Mouse (Mus musculus) lung, postnatal 36 days (tissue): ENCODE data around the gene Slc9b1.

Experiments
- DNase-seq: peaks from one replicate; pipeline ENCODE4 v3.0.0; 2022; ENCODE audit warnings: mixed read lengths

Slc9b1 gene

DNA sequence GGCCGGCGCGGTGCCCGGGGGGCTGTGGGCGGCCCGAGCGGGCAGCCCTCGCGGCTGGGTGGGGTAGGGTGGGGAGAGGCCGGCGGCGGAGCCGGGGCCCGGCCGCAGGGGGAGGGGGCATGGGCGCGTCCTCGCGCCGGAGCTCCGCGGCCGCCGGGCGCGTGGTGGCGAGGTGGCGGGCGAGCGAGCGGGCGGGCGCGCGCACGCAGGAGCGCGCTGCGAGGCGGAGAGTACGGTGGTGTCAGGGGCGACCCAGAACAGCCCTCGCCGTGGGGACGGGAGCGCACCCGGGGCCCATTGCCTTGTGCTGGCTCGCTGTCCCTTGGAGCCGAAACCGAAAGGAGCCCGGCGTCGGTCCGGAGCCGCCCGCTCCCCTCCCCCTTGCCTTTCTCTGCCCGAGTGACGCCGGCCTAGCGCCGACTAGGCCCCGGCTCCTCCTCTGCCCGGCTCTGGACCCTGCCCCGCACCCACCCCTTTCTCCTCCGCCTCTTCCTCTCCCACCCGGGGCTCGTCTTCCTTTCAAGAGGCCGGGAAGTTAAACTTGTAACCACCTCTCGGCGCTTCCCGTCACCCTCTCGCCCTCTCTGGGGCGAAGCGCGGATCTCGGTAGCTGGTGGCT is 91.2 kb downstream of the Slc9b1 start:
- DNase-seq = peak; percentile 92

DNA sequence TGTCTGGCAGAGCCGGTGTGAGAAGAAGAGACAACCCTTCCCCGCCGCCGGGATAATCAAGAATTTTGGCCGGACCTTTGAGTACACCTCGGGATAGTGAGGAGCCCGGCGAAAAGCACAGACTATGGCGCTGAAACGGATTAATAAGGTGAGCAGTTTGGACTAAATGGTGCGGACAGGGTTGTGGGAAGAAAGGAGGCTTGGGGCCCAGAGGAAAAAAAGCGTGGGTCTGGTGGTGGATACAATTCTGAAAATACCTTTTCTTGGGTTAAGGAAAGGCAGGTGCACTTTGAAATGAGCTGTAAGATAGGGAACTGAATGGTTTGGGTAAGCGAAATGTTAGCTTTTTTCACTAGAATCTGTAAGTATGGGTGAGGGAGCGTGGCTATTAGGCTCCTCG is 91.8 kb downstream of the Slc9b1 start:
- DNase-seq = no peak

DNA sequence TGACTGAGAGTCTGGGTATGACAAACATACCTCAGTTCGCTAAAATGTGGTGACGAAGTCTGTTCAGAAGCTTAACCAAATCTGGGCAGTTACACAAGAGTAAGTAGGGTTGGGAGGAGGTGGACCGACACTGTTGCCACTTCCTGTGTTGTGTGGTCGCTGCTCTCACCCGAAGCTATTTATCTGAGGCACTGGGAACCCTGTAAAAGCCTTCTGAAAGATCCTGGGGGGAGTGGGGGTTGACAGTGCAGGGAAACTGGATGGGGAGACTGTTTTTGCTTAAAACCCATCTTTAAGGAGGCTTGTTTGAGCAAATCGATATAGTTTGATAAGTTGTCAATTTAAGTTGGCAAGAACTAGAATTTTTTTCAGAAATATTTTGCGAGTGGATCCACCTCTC is 92.4 kb downstream of the Slc9b1 start:
- DNase-seq = peak; percentile 69

DNA sequence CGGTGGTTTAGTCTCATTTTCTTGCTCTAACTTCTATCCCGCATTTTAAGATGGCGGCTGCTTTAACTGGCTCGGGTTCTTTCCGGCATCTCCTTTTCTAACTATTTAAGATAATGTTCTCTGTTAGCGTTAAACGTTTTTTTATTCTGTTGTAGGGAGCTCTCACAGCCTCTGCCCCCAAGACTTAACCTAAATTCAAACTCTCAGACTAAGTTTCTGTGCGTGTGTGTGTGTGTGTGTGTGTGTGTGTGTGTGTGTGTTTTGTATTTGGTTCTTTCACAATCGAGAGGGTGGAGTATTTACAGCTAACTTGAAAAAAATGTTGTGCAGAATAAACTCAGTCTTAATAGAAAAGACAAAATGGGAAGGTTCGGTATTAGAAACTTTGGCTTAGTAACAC is 92.8 kb downstream of the Slc9b1 start:
- peak; percentile 23 for DNase-seq

DNA sequence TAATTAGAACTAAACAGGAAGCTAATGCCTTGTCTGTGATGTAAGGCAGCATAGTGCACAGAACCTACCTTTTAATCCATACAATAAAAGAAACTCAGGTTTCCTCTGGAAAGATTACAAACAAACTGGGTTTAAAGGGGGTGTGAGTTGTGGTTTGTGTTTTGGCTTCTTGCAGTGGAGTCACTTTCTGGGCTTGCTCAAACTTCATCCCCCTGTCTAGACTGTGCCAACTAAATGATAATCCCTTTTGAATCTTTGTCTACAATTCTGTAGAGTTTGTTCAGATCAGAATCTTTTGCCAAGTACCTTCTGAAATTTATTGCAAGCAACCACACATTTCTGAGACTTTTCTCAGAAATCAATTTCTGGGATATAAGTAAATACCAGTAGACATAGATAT is 97.1 kb downstream of the Slc9b1 start:
- no peak for DNase-seq
